Mouse (Mus musculus) embryonic facial prominence, embryonic 11.5 days (tissue): ENCODE data around the gene Zfp105. TPM values are rescaled to one million over a fixed set of nuclear protein-coding genes. Genes with fewer than 3 reads are reported as not detected.
A peak's percentile ranks its signal among the peaks of the same experiment; 100 is the strongest.

Source experiments
- ATAC-seq: fragments of 200-750 bp; cut with Nextera tagmentation; replicated peaks from 2 replicates; pipeline ENCODE4 v1.8.0; 2017; ENCODE audit warnings: low read depth; ENCODE audit not compliant: insufficient number of reproducible peaks, low FRiP score, low TSS enrichment
- DNase-seq: peaks from one replicate; pipeline ENCODE4 v3.0.0-alpha.2; 2015; ENCODE audit warnings: low spot score
- H3K27ac ChIP-seq: fragments of 300-500 bp; sonication (generic); replicated peaks from 2 replicates; pipeline ENCODE4 v1.5.1; 2014; ENCODE audit warnings: mild to moderate bottlenecking, low read depth, low read length, control low read depth
- H3K27me3 ChIP-seq: fragments of 300-500 bp; sonication (generic); 2 replicates; pipeline ENCODE4 v1.6.1; 2014; ENCODE audit warnings: mild to moderate bottlenecking, low read length, moderate library complexity, mixed read lengths; ENCODE audit not compliant: control insufficient read depth, insufficient read depth
- H3K36me3 ChIP-seq: fragments of 300-500 bp; sonication (generic); replicated peaks from 2 replicates; pipeline ENCODE4 v1.6.1; 2014; ENCODE audit warnings: low read depth, mild to moderate bottlenecking, low read length, moderate library complexity, mixed read lengths; ENCODE audit not compliant: control insufficient read depth, insufficient read depth
- H3K4me1 ChIP-seq: fragments of 300-500 bp; sonication (generic); 2 replicates; pipeline ENCODE4 v1.6.1; 2014; ENCODE audit warnings: low read length, mixed read lengths; ENCODE audit not compliant: control insufficient read depth, insufficient read depth
- H3K4me2 ChIP-seq: fragments of 300-500 bp; sonication (generic); 2 replicates; pipeline ENCODE4 v1.6.1; 2014; ENCODE audit warnings: low read depth, mild to moderate bottlenecking, control low read depth, low read length, moderate library complexity
- H3K4me3 ChIP-seq: fragments of 300-500 bp; sonication (generic); 2 replicates; pipeline ENCODE4 v1.5.1; 2014; ENCODE audit warnings: low read depth, low read length, control low read depth
- H3K9ac ChIP-seq: fragments of 300-500 bp; sonication (generic); replicated peaks from 2 replicates; pipeline ENCODE4 v1.6.1; 2014; ENCODE audit warnings: mild to moderate bottlenecking, control low read depth, low read length
- H3K9me3 ChIP-seq: fragments of 300-500 bp; sonication (generic); replicated peaks from 2 replicates; pipeline ENCODE4 v1.6.1; 2016; ENCODE audit warnings: mild to moderate bottlenecking, low read length, inconsistent platforms, mixed read lengths; ENCODE audit not compliant: control insufficient read depth
- WGBS: fragments of 180-500 bp; shearing (Covaris S2); extraction: QIAGEN DNeasy Blood & Tissue Kit; methylation state at CpG from one replicate; pipeline ENCODE4 v1.1.7; 2014; 5-methylcytosine and 5-hydroxymethylcytosine counted together
- polyA plus RNA-seq: library from polyadenylated mRNA; unstranded; fragments of >200 nt; fragmentation: Nextera tagmentation; extraction: Ambion mirVana; gene quantifications from 2 replicates; pipeline ENCODE4 v1.2.1, GENCODE M21; 2014

The Zfp105 gene
- polyA plus RNA-seq: 31.0 and 32.1 TPM in 2 replicates

DNA sequence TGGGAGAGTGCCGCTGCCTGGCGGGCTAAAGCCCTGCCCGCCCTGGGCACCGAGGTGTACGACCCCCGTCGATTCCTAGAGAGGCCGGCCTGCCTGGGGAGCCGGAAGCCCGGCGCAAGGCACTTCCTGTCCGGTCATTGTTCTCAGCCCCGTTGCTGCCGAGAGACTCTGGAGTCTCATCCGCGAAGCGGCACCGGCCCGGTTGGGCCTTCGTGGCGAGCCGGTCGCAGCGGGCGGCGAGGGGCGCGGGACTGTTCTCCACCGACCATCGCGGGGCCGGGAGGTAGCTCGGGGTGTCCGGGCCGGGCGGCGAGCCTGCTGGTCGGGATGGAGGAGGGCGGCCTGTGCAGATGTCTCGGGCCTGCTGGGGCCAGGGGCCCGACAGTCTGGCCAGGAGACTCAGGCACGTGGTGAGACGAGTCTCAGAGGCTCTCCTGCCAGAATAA, at the start of gene Zfp105:
Gene Zfp105, plus strand, starts transcription at position 137 of the 446 bp plus-strand sequence.
- H3K36me3 ChIP-seq: peaks cover 25% of the 10 kb centered on the region; the same call in 1 of the 2 replicates
- 0% methylated on average over 42 of the region's 43 CpGs for WGBS
- H3K9ac ChIP-seq: peak within 1 kb of the TSS; percentile 98
- peak within 1 kb of the TSS; percentile 72; the same call in 1 of the 2 replicates for H3K27ac ChIP-seq
- ATAC-seq (peak; percentile 99), DNase-seq (peak; percentile 92)
- H3K4me2 ChIP-seq: peak within 1 kb of the TSS; percentile 59
- H3K27me3 ChIP-seq: no peaks in the 10 kb centered on the region
- H3K9me3 ChIP-seq: no peaks in the 10 kb centered on the region
- H3K4me1 ChIP-seq: no peaks in the 10 kb centered on the region
- H3K4me3 ChIP-seq: peak within 1 kb of the TSS; percentile 86

- Histone ChIP-seq H3K9ac (no peak overlapping the region), H3K9me3 (no peaks in the 10 kb centered on the region), H3K4me2 (no peak overlapping the region), H3K36me3 (no peaks in the 10 kb centered on the region), H3K27ac (no peak overlapping the region), H3K4me1 (no peaks in the 10 kb centered on the region), H3K4me3 (no peak overlapping the region), H3K27me3 (no peaks in the 10 kb centered on the region)
- DNase-seq (no peak), ATAC-seq (no peak)
- WGBS: 57% methylated on average over 1 of the region's 1 CpGs
Measured at GRCm38 (mm10) chr9:122874653-122875052, 48.2 kb upstream of the Zfp105 start.

GRCm38 (mm10) chr9:122875145-122875544, 47.7 kb upstream of the Zfp105 start:
- WGBS: 88% methylated on average over 2 of the region's 2 CpGs
- H3K36me3 ChIP-seq: no peaks in the 10 kb centered on the region
- no peak for DNase-seq
- ATAC-seq: no peak
- H3K27me3 ChIP-seq: no peaks in the 10 kb centered on the region
- H3K4me2 ChIP-seq: no peak overlapping the region
- no peaks in the 10 kb centered on the region for H3K4me1 ChIP-seq
- H3K9ac ChIP-seq: no peak overlapping the region
- H3K27ac ChIP-seq: no peak overlapping the region
- H3K9me3 ChIP-seq: no peaks in the 10 kb centered on the region
- no peak overlapping the region for H3K4me3 ChIP-seq

GRCm38 (mm10) chr9:122885385-122885784, 37.5 kb upstream of the Zfp105 start, which contains the start of gene Zkscan7:
Zkscan7 (plus strand) TSS chr9:122885685.
- Histone ChIP-seq H3K4me1 (no peaks in the 10 kb centered on the region), H3K36me3 (no peaks in the 10 kb centered on the region), H3K4me2 (no peak within 1 kb of the TSS; the same call in 1 of the 2 replicates), H3K9ac (no peak within 1 kb of the TSS), H3K9me3 (no peaks in the 10 kb centered on the region), H3K27ac (no peak within 1 kb of the TSS), H3K27me3 (no peaks in the 10 kb centered on the region), H3K4me3 (peak within 1 kb of the TSS; percentile 70; the same call in 1 of the 2 replicates)
- DNase-seq (no peak), ATAC-seq (no peak)
- WGBS: 84% methylated on average over 3 of the region's 3 CpGs

GRCm38 (mm10) chr9:122886372-122887179, 36.3 kb upstream of the Zfp105 start:
- H3K9ac ChIP-seq: peak overlapping the region; percentile 71
- peak overlapping the region; percentile 83 for H3K4me2 ChIP-seq
- DNase-seq (peak; percentile 85), ATAC-seq (peak; percentile 75)
- no peaks in the 10 kb centered on the region for H3K27me3 ChIP-seq
- 7% methylated on average over 54 of the region's 54 CpGs for WGBS
- no peaks in the 10 kb centered on the region for H3K36me3 ChIP-seq
- no peaks in the 10 kb centered on the region for H3K4me1 ChIP-seq
- no peaks in the 10 kb centered on the region for H3K9me3 ChIP-seq
- peak overlapping the region; percentile 70 for H3K4me3 ChIP-seq
- no peak overlapping the region for H3K27ac ChIP-seq

DNA sequence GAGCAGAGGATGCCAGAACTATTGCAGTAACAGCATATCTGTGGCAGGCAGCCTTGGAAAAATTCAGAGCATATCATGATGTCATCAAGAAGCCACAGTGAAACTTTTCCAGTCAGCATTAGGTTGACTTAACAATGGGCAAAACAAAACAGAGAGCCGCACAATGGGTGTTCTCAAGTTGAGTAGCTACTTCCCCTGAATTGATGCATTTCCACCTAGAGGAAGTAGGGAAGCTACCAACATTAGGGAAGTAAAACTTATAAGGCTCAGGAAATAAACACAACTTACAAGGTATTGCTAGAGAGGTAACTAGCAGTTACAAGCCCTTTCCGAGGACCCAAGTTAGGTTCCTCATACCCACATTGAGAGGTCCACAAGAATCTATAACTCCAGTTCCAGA, 21.8 kb upstream of the Zfp105 start:
- H3K9me3 ChIP-seq: no peaks in the 10 kb centered on the region
- H3K27ac ChIP-seq: no peak overlapping the region
- ATAC-seq: no peak
- no peaks in the 10 kb centered on the region for H3K4me1 ChIP-seq
- H3K4me3 ChIP-seq: no peak overlapping the region
- H3K4me2 ChIP-seq: no peak overlapping the region
- no peaks in the 10 kb centered on the region for H3K36me3 ChIP-seq
- 85% methylated on average over 2 of the region's 2 CpGs for WGBS
- no peak overlapping the region for H3K9ac ChIP-seq
- DNase-seq: no peak
- H3K27me3 ChIP-seq: no peaks in the 10 kb centered on the region

DNA sequence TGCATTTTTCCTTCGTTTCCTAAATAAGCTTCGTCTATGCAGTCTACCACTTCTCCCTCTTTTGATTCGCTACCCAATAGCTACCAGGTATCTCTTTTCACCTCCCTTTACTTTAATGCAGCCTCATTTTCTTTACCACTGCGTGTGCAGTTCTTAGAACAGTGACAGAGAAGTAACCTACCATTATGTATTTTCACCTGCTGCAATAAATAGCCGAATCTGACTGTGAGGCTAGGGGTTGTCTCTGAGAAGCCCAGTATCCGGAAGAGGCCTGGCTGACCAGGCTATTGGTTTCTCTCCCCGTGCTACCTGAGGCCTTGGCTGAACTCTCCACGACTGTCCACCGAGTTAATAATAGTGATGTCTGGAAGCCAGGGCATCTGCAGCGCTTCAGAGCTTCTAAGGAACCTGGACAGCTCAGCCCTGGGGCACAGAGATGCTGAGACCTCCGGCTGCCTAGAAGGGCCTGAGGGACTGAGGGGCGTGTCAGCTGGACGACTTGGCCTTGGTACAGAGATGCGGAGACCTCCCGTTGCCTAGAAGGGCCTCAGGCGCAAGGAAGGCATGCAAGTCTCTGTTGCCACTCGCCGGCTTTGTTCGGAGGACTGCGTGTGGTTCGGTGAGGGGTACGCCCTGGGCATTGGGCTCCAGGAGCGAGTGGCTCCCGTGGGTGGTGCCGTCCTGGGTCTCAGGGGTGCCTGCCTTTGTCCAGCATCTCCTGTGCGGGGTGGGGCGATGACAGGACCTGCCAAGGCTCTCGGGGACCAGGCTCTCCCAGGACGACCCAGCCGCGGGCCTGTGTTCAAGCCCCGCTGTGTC, 19.9 kb upstream of the Zfp105 start:
- ATAC-seq (peak; percentile 98), DNase-seq (peak; percentile 87)
- H3K36me3 ChIP-seq: no peaks in the 10 kb centered on the region
- no peaks in the 10 kb centered on the region; the same call in 1 of the 2 replicates for H3K9me3 ChIP-seq
- peak overlapping the region; percentile 78 for H3K4me2 ChIP-seq
- no peak overlapping the region for H3K27ac ChIP-seq
- H3K4me1 ChIP-seq: no peaks in the 10 kb centered on the region
- 13% methylated on average over 32 of the region's 32 CpGs for WGBS
- H3K4me3 ChIP-seq: peak overlapping the region; percentile 57
- H3K27me3 ChIP-seq: no peaks in the 10 kb centered on the region
- H3K9ac ChIP-seq: peak overlapping the region; percentile 84
